Mouse (Mus musculus) adrenal gland, postnatal 25 days (tissue): ENCODE measurements at regions not wholly inside any gene's neighbourhood (a gene's known extent, or its start where the extent isn't known, plus 50 kb on each side); places are given as distances from the start of the nearest gene placed in this dataset.

ENCODE experiments used
- DNase-seq: peaks from one replicate; pipeline ENCODE4 v3.0.0; 2021; ENCODE audit warnings: mixed read lengths

- no peak for DNase-seq
Observed at GRCm38 (mm10) chr3:148558592-148559157, 431.7 kb downstream of the Adgrl2 start.

DNA sequence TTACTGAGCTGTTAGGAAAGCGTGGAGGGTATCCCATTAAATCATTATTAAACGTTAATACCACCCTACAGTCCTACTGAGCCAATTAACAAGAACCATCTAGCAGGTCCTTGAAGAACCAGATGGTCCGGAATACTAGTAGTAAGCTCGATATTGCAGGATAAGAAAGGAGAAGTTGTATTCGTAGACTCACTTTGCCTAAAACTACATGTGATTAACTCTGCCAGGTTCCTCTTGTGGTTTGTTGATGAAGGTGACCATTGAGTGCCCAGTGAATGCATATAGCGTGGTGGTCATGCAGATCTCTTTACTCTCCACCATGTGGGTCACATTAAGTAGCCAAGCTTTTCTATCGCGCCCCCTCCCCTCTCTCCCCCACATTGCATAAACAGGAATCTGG lies 435.0 kb downstream of the Adgrl2 start:
- DNase-seq, result no peak

DNA sequence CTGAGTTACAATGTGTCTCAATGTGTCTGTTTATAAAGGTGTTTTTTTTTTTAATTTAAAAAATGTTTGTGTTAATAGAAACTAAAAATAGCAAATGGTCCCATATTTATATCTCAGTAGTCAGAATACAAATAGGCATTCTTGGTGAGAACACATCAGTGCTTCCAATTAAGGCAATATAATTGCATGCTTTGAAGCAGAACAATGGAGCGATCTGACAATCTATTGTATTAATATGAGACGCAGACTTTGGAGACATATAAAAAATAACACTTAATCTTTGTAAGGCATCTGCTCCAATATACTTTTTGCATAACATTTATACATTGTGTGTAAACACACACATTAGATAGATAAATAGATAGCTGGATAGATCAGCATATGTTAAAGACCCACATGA lies 439.6 kb downstream of the Adgrl2 start:
- no peak for DNase-seq

DNA sequence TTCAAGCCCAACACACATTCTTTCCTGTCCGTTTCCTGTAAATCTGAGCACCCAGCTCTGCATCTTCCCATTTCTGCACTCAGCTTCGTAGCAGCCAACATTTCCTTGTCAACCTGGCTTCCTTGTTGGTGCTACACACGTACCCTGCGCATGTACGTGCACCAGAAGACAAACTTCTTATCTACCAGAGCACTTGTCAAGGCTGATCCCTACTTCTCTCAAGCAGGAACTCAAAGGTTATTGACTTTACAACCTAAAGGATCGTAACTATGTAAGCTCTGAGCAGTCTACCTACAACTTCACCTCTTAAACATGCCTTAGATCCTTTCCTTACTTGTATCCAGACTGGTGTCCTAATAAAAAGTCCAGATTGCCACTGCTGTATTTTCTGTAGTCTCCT lies 445.4 kb downstream of the Adgrl2 start:
- no peak for DNase-seq

DNA sequence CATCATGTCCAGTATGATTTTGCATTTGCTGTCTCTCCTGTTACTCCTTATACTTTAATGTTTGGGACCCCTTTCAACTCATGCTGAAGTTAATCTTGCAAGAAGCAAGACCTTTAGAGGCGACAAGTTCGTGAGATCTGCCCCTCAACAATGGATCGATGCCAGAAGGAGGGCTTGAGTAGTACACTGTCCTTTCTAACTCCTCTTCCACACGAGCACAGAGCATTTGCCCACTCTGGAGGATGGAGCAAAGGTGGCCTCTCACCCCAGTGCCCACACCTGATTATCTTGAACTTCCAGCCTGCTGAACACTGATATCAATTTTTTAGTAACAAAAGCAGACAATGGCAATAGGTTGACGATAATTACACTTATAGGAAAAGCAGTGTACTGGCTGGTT lies 448.1 kb downstream of the Adgrl2 start:
- no peak for DNase-seq

- DNase-seq, result no peak
Observed at GRCm38 (mm10) chr3:148537669-148538271, 452.6 kb downstream of the Adgrl2 start.

DNA sequence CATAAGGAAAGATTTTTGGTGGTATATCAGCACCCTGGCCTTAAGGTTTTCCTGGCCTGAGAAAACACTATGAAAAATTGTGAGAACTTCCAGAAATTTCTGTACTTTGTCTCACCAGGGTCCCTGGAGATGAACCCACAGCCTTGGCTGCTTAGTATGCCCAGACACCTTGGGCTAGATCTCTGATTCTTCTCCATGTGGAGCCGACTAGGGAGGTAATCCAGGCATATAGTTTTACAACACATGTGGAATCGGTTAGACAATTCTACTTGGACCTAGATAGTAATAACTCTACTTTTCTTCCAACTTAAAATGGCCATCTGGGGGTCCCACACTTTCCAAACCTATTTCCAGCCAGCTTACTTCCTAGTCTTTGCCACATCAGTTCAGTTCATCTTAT lies 460.5 kb downstream of the Adgrl2 start:
- DNase-seq, result no peak

- no peak for DNase-seq
Observed at GRCm38 (mm10) chr3:148510381-148510780, 480.0 kb downstream of the Adgrl2 start.

GRCm38 (mm10) chr3:148504928-148505327 lies 485.4 kb downstream of the Adgrl2 start:
- no peak for DNase-seq

GRCm38 (mm10) chr3:148503432-148503831 lies 486.9 kb downstream of the Adgrl2 start:
- no peak for DNase-seq

GRCm38 (mm10) chr3:148501801-148502200 lies 488.6 kb downstream of the Adgrl2 start:
- no peak for DNase-seq

DNA sequence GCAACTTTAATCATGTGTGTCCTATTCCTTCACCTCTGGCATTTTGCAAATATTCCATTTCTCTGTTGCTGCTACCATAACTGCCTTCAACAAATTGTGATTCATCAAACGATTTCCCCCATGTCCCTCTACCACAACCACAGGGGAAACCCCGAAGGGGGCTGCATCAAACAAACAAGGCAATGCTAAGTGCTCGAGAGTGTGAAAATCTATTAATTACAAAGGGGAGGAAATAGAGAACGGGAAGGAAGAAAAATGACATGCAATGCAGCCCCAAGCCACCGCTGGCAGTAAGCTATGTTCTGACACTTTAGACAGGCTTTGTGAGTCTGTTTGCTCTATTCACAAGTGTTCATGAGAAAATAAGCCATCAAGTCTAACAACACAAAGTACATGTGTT lies 493.7 kb downstream of the Adgrl2 start:
- no peak for DNase-seq

DNA sequence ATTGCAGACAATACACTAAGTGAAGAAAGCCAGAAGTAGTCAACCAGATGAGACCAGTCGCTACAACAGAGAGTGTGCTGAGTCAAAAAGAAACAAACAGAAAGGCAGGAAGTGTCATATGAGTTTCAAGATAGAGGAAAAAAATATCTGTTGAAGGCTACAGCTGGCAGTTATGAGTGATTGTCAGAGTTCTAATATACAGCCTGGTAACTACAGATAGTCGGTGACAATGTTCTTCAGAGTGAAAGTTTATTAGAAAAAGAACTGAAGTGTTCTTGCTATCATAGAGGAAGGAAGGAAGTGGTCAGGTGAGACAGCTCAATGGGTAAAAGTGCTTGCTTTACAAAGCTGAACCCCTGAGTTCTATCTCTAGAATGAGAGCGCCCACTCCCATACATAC lies 499.1 kb downstream of the Adgrl2 start:
- DNase-seq, result no peak

DNA sequence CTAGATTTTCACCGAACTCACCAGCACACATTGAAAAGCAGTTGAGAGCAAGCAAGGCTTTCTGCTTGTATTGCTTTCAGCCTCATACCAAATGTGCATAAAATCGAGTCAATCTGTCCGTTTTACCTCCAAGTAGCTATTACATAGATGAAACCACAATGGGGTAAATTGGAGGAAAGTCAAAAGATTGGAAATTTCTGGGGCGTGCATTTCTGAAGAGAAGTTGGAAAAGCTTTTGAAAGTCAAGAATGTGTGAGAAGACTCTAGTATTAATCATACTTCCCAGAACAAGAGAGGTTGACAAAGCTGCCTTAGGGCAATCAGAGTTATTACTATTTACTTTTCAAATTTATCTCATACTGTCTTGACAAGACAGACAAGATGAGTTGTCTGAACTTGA lies 501.2 kb downstream of the Adgrl2 start:
- DNase-seq, result no peak

DNA sequence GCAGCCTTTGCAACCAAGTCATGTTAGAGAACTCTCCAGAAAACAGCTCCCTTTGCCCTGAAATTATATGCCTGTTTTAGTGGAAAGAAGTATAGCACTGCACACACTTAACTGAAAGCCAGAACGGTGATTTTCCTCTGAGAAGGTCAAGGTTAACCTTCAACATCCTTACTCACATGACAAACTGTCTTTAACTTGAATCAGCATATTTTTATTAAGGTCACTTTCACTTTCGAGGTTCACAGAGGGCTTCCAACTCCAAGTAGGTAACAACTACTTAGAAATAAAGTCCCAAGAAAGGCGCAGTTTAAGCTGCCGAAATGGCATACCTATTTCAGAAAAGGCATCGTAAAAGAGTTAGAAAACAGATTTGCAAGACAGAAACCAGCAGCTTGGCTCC lies 502.4 kb downstream of the Adgrl2 start:
- DNase-seq, result no peak

DNA sequence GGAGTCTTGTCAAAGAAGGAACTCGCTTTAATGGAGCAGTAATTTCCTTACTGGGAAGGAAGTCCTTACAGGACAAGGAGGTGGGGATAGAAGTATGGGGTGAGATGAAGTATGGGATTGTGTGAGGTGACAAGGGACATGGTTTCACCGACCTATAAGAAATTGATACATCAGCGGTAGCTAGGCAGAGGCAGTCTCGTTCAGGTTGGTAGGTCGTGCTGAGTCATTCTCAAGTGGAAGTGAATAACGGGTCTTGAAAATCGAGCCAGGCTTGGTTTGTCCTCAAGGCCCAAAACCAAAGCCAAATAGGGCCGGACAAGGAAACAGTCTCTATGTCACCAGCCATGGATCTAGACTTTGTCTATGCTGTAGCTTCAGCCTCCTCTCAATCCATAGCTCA lies 514.5 kb downstream of the Adgrl2 start:
- no peak for DNase-seq

DNA sequence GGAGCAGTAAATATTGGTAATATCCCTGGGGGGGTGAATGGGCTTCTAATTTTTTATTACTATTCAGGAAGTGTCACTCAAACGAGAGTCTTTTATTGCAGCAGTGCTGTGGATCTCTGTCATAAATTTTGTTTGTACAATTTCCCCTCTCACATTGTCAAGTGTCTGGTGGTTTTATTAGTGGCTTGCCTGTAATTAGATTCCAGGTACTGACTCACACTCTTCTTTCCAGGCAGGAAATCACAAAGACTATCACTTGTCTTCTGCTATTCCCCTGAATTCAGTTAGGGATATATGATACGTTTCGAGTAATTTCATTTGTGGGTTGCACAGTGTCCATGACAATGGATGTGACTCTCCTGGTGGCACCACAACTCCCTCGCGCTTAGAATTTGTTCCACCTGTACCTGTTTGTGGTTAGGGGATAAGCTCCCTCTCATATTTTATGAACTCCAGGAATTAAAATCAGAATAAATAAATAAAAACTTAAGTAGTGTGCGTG lies 517.4 kb downstream of the Adgrl2 start:
- DNase-seq, result no peak

GRCm38 (mm10) chr3:148465456-148465855 lies 524.9 kb downstream of the Adgrl2 start:
- DNase-seq, result no peak

DNA sequence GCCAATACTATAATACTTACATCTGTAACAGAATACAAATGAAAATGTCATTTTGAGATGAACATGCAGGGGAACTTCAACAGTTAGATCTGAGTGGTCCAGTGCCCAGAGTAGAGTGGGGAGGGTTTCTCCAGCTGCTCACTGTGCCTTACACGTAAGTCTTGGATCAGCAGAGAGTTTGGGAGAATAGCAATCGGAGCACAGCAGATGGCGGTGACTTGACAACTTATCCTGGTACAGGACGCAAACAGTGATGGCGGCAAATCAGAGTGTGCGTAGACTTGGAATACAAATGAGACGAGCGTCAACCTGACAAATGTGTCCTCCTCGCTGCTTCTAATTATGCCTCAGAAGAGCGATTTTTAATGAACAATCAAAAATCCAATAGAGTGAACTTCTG lies 527.6 kb downstream of the Adgrl2 start:
- no peak for DNase-seq

DNA sequence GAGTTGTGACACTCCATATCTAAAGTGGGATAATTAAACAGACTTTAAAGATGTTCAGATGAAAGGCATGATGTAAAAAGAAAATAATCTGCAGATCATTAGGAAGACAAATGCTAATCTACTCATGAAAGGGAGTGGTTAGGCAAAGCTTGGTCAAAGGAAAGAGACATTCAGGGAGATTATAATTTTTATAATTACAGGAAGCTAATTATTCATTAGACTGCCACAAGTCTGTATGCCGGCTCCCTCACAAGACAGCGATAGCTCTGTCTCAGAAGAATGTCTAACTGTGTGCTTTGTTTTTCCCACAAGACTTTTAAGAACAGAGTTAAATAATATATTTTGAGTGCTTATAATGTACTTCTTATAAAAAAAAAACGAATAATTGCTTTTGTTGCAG lies 541.5 kb downstream of the Adgrl2 start:
- no peak for DNase-seq

DNA sequence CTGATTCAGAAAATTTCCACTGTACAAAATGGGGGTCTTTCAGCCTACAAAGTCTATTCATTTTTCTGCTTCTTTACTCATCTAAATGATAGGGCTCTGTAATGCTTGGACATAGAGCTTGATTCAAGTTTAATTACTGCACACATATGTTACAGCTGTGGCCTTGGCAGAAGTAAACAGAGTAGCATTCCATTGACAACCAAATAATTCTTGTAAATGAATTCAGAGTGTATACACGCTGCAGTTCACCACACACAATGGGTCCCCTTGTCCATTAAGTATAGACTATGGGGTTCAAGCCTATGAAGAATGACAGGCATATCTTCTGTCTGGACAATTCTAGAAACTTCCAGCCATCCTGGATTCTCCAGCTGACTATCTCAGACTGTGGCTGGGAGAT lies 541.9 kb downstream of the Adgrl2 start:
- DNase-seq, result no peak

DNA sequence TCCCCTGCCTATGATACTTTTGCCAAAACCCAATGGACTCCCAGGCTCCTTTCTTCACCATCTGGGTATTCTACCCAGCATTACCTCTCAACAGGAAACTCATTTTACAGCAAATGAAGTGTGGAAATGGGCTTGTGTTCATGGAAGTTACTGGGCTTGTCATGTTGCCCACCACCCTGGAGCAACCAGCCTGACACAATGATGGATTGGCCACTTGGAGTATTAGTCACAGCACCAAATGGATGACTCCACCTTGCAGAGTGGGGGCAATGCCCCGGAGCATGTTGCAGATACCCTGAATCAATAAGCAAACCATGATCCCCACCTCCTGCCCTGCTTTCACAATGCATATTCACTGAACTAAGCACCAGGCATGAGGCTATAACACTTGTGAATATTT lies 543.5 kb downstream of the Adgrl2 start:
- DNase-seq, result no peak

DNA sequence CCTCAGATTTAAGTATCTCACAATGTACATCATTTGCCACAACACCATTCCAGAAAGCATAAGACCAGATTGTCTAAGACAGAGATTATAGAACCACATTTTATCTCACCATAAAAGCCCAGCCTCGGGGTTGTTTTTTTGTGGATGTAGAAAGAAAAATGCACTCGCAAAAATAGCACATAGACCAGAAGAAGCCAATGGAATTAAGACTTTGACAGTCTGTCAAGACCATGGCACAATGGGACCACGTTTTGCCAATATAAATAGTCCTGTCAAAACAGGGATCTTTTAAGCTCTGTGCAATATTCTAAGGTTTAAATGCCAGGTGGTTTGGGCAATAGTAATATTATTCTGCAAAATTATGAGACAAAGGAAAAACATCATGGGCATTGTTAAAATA lies 547.3 kb downstream of the Adgrl2 start:
- no peak for DNase-seq

GRCm38 (mm10) chr3:148434033-148434432 lies 556.3 kb downstream of the Adgrl2 start:
- DNase-seq, result no peak
